Mouse (Mus musculus) olfactory bulb, adult 2 months (tissue): Measurements from ENCODE around the gene Plaur.
"Not testable (repeated sequence)": the region's sequence is repeated elsewhere in the genome, so short reads cannot be mapped to it uniquely, and the experiment has no call there.

Source experiments
- CTCF ChIP-seq: fragments of 200-500 bp; IDR thresholded peaks from 2 replicates; pipeline ENCODE4 v1.5.1; 2012; ENCODE audit warnings: low read depth, mild to moderate bottlenecking, low read length, moderate library complexity; ENCODE audit not compliant: insufficient read depth
- POLR2A ChIP-seq: fragments of 200-500 bp; IDR thresholded peaks from 2 replicates; pipeline ENCODE4 v1.6.1; 2012; ENCODE audit warnings: mild to moderate bottlenecking, low read depth, low read length, moderate library complexity; ENCODE audit not compliant: insufficient read depth

- not testable (repeated sequence) for TF ChIP-seq POLR2A, CTCF
These were observed 21.0 kb downstream of the Plaur start for GRCm38 (mm10) chr7:24483291-24483690.
